Mouse (Mus musculus) lung, embryonic 14.5 days (tissue): Measurements from ENCODE around the gene Eef1akmt2. TPM values are rescaled to one million over a fixed set of nuclear protein-coding genes. Genes with fewer than 3 reads are reported as not detected.
A peak's percentile ranks its signal among the peaks of the same experiment; 100 is the strongest.

Experiments used
- ATAC-seq: fragments of 200-750 bp; cut with Nextera tagmentation; 2 replicates; pipeline ENCODE4 v1.8.0; 2017; ENCODE audit warnings: mild to moderate bottlenecking, moderate TSS enrichment, moderate library complexity; ENCODE audit not compliant: insufficient read depth
- DNase-seq: peaks from one replicate; pipeline ENCODE4 v3.0.0-alpha.2; 2015
- H3K27ac ChIP-seq: fragments of 300-500 bp; sonication (generic); 2 replicates; pipeline ENCODE4 v1.5.1; 2014; ENCODE audit warnings: low read depth, mild to moderate bottlenecking, moderate library complexity
- H3K27me3 ChIP-seq: fragments of 300-500 bp; sonication (generic); 2 replicates; pipeline ENCODE4 v1.6.1; 2014; ENCODE audit warnings: low read length, control low read depth; ENCODE audit not compliant: insufficient read depth
- H3K36me3 ChIP-seq: fragments of 300-500 bp; sonication (generic); 2 replicates; pipeline ENCODE4 v1.6.1; 2014; ENCODE audit warnings: control low read depth; ENCODE audit not compliant: insufficient read depth
- H3K4me1 ChIP-seq: fragments of 300-500 bp; sonication (generic); 2 replicates; pipeline ENCODE4 v1.6.1; 2014; ENCODE audit warnings: antibody characterized with exemption, control low read depth; ENCODE audit not compliant: insufficient read depth
- H3K4me2 ChIP-seq: fragments of 300-500 bp; sonication (generic); 2 replicates; pipeline ENCODE4 v1.6.1; 2014; ENCODE audit warnings: mild to moderate bottlenecking
- H3K4me3 ChIP-seq: fragments of 300-500 bp; sonication (generic); 2 replicates; pipeline ENCODE4 v1.5.1; 2014; ENCODE audit warnings: low read depth, low read length
- H3K9ac ChIP-seq: fragments of 300-500 bp; sonication (generic); 2 replicates; pipeline ENCODE4 v1.6.1; 2014
- H3K9me3 ChIP-seq: fragments of 300-500 bp; sonication (generic); 2 replicates; pipeline ENCODE4 v1.6.1; 2016; ENCODE audit warnings: low read depth, low read length, control low read depth
- CTCF ChIP-seq: IDR thresholded peaks from 2 replicates; pipeline ENCODE4 v1.5.1; 2016; ENCODE audit warnings: antibody characterized with exemption, low read depth
- WGBS: fragments of 180-500 bp; shearing (Covaris S2); extraction: QIAGEN DNeasy Blood & Tissue Kit; methylation state at CpG from one replicate; pipeline ENCODE4 v1.1.7; 2014; 5-methylcytosine and 5-hydroxymethylcytosine counted together
- polyA plus RNA-seq: library from polyadenylated mRNA; unstranded; fragments of >200 nt; fragmentation: Nextera tagmentation; extraction: Ambion mirVana; gene quantifications from 2 replicates; pipeline ENCODE4 v1.2.1, GENCODE M21; 2014

Eef1akmt2 gene
- polyA plus RNA-seq, 1 experiment from 2014 or later, result 61.8 TPM

DNA sequence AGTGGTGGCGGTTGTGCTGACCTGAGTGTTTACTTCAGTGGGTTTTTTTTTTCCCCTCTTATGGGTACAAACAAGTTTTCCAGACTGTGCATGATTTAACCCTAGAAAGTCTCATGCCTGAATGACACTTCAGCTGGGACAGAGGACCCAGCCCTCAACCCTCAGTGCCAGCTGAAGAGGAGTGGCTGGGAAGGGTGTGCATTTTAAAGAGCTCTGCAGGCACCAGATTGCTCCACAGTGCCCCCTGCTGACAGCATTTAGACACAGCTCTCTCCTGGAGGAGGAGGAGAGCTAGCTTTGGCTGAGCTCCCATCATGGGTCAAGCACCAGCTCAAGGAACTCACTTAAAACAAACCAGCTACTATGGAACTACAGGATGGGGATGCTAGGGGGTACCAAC lies 41.6 kb downstream of the Eef1akmt2 start:
- H3K4me2 ChIP-seq, result peak overlapping the region; percentile 84
- peak; percentile 18; the same call in 1 of the 2 replicates for ATAC-seq
- no peaks in the 10 kb centered on the region for H3K27me3 ChIP-seq
- H3K4me3 ChIP-seq, result no peak overlapping the region
- H3K27ac ChIP-seq, result no peak overlapping the region
- DNase-seq, result peak; percentile 95
- no peaks in the 10 kb centered on the region for H3K36me3 ChIP-seq
- WGBS, result 76% methylated on average over 1 of the region's 1 CpGs
- no peaks in the 10 kb centered on the region for H3K9me3 ChIP-seq
- H3K9ac ChIP-seq, result no peak overlapping the region
- peak; percentile 92 for TF ChIP-seq CTCF
- peaks cover 28% of the 10 kb centered on the region for H3K4me1 ChIP-seq

DNA sequence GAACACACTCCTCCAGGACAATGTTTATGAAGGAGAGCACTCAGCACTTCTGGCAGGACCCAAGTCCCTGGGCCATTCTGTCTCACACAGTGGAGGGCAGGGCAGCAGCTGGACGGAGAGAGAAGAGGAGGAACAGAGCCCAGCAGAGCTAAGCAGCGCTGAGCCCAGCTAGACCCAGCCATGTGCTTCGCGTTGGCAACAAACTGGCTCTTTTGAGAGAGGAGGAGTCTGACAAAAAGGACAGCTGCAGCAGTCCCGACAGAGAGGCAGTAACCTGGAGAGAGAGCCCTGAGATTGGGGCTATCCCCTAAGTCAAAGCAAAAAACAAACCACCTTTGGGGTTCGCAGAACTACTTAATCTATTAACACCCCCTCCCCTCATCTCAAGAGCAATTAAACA lies 42.1 kb downstream of the Eef1akmt2 start:
- DNase-seq (peak; percentile 60), ATAC-seq (no peak; the same call in 1 of the 2 replicates)
- Histone ChIP-seq H3K36me3 (no peaks in the 10 kb centered on the region), H3K4me2 (peak overlapping the region; percentile 84), H3K27me3 (no peaks in the 10 kb centered on the region), H3K4me1 (peaks cover 28% of the 10 kb centered on the region), H3K4me3 (no peak overlapping the region), H3K9me3 (no peaks in the 10 kb centered on the region), H3K27ac (peak overlapping the region; percentile 51; the same call in 1 of the 2 replicates), H3K9ac (no peak overlapping the region)
- 23% methylated on average over 6 of the region's 6 CpGs for WGBS
- no peak for TF ChIP-seq CTCF

DNA sequence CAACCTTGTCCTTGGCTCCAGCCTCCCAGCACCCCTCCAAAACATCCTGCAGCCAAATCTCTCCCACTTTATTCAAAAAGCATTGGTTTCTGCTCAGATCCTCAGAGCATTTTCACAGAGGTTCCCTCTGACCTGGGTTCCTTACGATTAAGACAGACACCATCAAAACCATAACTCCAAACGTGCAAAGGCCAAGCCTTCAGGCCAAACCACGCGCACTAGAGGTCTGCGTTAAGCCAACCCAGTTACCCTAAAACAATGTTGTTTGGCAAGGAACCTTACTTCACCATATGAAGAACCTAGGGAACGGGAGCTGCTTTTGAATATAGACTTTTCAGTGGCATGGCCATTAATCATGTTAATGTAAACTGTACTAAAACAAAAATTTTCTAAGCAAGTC lies 42.8 kb downstream of the Eef1akmt2 start:
- 0 out of 2 replicates have a peak overlapping the region, but pooled peaks have one; percentile 84 for H3K27ac ChIP-seq
- no peak overlapping the region for H3K9ac ChIP-seq

DNA sequence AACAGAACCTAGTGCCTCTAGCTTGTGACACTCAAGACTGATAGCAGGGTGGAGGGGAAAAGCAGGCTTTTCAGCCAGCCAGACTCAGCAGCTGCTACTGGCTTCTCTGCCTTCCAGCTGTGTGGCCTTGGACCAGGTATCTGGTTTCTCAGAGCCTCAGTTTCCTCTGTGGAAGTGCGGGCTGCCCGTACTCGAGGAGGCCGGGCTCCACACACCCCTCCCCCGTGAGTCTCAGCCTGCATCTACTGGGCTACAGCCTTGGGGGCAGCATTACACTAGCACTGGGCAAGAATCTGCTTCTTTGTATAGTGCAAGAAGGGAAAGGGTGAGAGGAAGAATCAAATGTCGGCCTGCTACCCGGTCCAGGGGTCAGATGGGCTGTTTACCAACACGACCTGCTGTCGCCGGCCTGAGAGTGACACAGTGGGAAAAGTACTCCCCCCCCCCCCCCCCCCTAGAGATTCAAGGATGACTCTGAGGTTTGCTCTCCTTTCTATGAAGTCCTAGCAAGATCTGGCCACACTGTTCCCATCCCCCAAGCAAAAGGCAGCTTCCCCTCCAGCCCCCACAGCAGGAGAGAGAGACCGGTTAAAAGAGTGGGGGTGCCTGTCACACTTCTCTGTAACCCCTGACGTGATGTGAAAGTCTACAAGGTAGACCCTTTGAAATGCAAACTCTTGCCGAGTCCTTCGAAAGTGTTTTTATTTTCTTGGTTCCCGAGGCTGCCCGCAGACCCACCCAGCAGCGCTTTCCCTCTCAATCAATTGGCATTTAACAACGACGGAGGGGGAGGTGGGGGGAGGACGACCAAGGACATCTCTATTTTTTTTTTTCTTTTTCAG lies 43.4 kb downstream of the Eef1akmt2 start:
- 6% methylated on average over 20 of the region's 20 CpGs for WGBS
- ATAC-seq, result peak; percentile 25; the same call in 1 of the 2 replicates

More for the DNA sequence above, 42.8 kb downstream of the Eef1akmt2 start:
- Histone ChIP-seq H3K4me1 (peaks cover 28% of the 10 kb centered on the region), H3K9me3 (no peaks in the 10 kb centered on the region), H3K4me3 (no peak overlapping the region), H3K4me2 (peak overlapping the region; percentile 84), H3K36me3 (no peaks in the 10 kb centered on the region), H3K27me3 (no peaks in the 10 kb centered on the region)
- WGBS, result 30% methylated on average over 6 of the region's 6 CpGs
- DNase-seq (no peak), ATAC-seq (no peak)
- TF ChIP-seq CTCF, result no peak

DNA sequence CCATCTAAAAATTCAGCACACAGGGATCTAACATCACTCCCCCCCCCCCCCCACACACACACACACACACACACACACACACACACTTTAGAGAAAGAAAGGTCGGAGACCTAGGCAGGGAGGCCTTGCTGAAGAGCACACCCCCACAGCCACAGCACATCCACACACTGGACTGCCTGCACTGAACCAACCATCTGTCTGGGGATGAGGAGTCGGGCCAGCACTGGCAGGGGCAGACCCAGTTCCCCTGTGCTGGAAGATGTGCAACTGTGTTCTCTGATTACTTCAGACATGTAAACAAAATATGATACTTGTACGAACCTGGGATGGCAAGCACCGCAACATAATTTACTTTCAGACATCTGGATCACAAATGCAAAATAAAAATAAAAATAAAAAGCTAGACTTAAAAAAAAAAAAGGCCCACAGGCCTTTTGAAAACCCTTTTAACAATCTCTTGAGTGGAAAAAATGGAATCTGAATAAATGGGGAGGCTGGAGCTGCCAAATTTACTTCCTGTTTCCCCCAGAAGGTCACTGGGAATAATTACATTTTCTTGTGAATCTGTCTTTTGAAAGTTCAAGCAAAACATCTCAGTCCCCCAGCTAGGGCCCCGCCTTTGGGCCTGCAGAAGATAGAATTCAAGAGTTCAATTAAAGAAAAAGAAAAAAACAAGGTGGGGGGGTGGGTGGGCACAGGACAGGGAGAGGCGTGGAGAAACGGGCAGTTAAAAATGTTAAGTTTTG lies 44.2 kb downstream of the Eef1akmt2 start:
- H3K9ac ChIP-seq, result peak overlapping the region; percentile 43
- H3K4me2 ChIP-seq, result peak overlapping the region; percentile 84
- no peak for ATAC-seq

More for the DNA sequence above, 43.4 kb downstream of the Eef1akmt2 start:
- Histone ChIP-seq H3K4me1 (peaks cover 30% of the 10 kb centered on the region), H3K36me3 (no peaks in the 10 kb centered on the region), H3K9ac (peak overlapping the region; percentile 43), H3K4me3 (no peak overlapping the region), H3K4me2 (peak overlapping the region; percentile 84), H3K9me3 (no peaks in the 10 kb centered on the region), H3K27me3 (no peaks in the 10 kb centered on the region), H3K27ac (peak overlapping the region; percentile 84)
- TF ChIP-seq CTCF, result no peak
- DNase-seq, result peak; percentile 67

DNA sequence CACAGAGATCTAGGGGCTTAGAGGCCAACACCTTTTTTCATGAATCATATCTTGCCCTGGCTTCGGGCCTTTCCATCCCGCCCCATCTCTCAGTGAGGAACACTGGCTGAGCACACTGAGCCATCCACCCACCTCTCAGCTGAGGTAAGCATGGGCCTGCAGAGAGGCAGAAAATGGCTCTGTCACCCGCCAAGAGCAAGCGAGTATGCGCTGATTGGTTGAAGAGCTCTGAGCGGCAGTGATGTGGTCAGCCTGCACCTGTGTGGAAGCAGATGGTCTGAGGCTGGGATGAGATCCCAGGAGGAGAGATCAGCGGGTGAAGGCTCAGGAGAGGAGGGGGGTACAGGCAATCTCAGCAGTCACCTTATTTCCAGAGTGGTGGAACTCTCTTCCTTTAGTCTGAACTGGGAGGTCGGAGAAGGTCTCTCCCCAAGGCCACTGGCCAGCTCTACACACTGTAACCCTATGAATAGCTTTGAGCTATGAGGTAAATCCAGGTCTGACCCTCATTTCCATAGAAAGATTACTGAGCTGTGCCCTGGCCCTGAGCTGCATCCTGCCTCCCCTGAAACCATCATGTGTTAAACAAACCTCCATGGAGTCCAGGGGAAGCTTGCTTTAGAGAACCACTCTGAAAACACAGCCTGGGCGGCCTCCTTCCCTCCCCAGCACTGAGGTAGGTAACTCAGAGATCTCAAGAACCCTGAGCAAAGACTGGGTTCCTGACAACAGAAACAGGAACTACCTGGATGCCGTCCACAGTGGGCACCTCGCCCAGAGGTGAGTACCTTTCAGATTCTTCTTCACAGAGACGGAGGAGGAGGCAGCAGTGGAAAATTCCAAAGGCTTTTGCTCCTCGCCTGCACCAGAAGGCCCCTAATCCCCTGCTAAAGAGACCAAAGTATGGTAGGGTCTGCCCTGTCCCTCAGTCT lies 45.3 kb downstream of the Eef1akmt2 start:
- no peak overlapping the region for H3K4me2 ChIP-seq
- H3K4me3 ChIP-seq, result no peak overlapping the region
- no peak for TF ChIP-seq CTCF
- ATAC-seq (no peak), DNase-seq (peak; percentile 51)
- H3K27me3 ChIP-seq, result no peaks in the 10 kb centered on the region
- H3K27ac ChIP-seq, result peak overlapping the region; percentile 84
- peaks cover 32% of the 10 kb centered on the region for H3K4me1 ChIP-seq
- H3K9me3 ChIP-seq, result no peaks in the 10 kb centered on the region
- 0 out of 2 replicates have a peak overlapping the region, but pooled peaks have one; percentile 24 for H3K9ac ChIP-seq
- 68% methylated on average over 13 of the region's 13 CpGs for WGBS
- no peaks in the 10 kb centered on the region for H3K36me3 ChIP-seq

More for the DNA sequence above, 44.2 kb downstream of the Eef1akmt2 start:
- 41% methylated on average over 7 of the region's 7 CpGs for WGBS
- H3K36me3 ChIP-seq, result no peaks in the 10 kb centered on the region
- no peaks in the 10 kb centered on the region for H3K9me3 ChIP-seq
- H3K27ac ChIP-seq, result peak overlapping the region; percentile 84
- no peak for TF ChIP-seq CTCF
- peaks cover 32% of the 10 kb centered on the region for H3K4me1 ChIP-seq
- H3K4me3 ChIP-seq, result no peak overlapping the region
- DNase-seq, result peak; percentile 40
- no peaks in the 10 kb centered on the region for H3K27me3 ChIP-seq
